Mouse (Mus musculus): ENCODE measurements around the gene Bhlha15. TPM values are rescaled to one million over a fixed set of nuclear protein-coding genes. Genes with fewer than 3 reads are reported as not detected.

The Bhlha15 gene
- total RNA-seq, 2 experiments from 2014 or later: 0.17 TPM; not detected in 1

- no peak for DNase-seq (ENCODE audit: low spot score in 2 of 2)
These were observed 40.1 kb downstream of the Bhlha15 start for GRCm38 (mm10) chr5:144230216-144230615.

- no peak for DNase-seq (ENCODE audit: low spot score in 2 of 2)
These were observed 41.3 kb downstream of the Bhlha15 start for GRCm38 (mm10) chr5:144231410-144231809.

GRCm38 (mm10) chr5:144232531-144232930 is 42.4 kb downstream of the Bhlha15 start:
- DNase-seq (ENCODE audit: low spot score in 2 of 2): no peak

- DNase-seq (ENCODE audit: low spot score in 2 of 2): no peak
These were observed 44.1 kb downstream of the Bhlha15 start for GRCm38 (mm10) chr5:144234222-144234621.

- DNase-seq (ENCODE audit: low spot score in 2 of 2): peak; percentile 55 to 88
These were observed 44.6 kb downstream of the Bhlha15 start for GRCm38 (mm10) chr5:144234714-144235113.

- no peak for DNase-seq (ENCODE audit: low spot score in 2 of 2)
These were observed 48.9 kb downstream of the Bhlha15 start for GRCm38 (mm10) chr5:144238969-144239368.

Other genes with a start within 250 kb of the Bhlha15 start
- gene Ccz1, start 175.4 kb upstream of the Bhlha15 start, total RNA-seq (2021): 10 to 100 TPM; 33.8 to 33.9 TPM
- gene Ocm, start 163.6 kb upstream of the Bhlha15 start, total RNA-seq (2021): not detected
- 10 to 100 TPM; 94.4 to 98.9 TPM for gene Lmtk2, start 89.8 kb upstream of the Bhlha15 start, total RNA-seq (2021)
- 100 to 1,000 TPM in 1 of 2 experiments, 10 to 100 TPM in 1; 97.3 to 113 TPM for gene Tecpr1, start 33.3 kb downstream of the Bhlha15 start, total RNA-seq (2021)
- gene Bri3, start 54.2 kb downstream of the Bhlha15 start, total RNA-seq (2021): 10 to 100 TPM; 73.7 to 74.0 TPM
- gene Baiap2l1, start 167.8 kb downstream of the Bhlha15 start, total RNA-seq (2021): under 1 TPM; 0.46 to 0.87 TPM